In genomic region chrX:166971721-166972120, GRCm38 (mm10) we compare ENCODE assay signal across 7 mouse cellular contexts.
A peak's percentile ranks its signal among the peaks of the same experiment; 100 is the strongest.
DNase-seq lines count a peak whose midpoint lies in the region; ATAC-seq and TF ChIP-seq lines count a peak whose summit lies in the region.

No protein-coding gene starts in this region.

- no peaks in the 10 kb centered on the region for H3K9me3 ChIP-seq in lung, embryonic 14.5 days (ENCODE audit: low read depth, low read length)
- no peaks in the 10 kb centered on the region for H3K9me3 ChIP-seq in forebrain, embryonic 13.5 days (replicated peaks)
- H3K9me3 ChIP-seq in intestine, embryonic 16.5 days (ENCODE audit: control insufficient read depth, low read length): no peaks in the 10 kb centered on the region
- no peaks in the 10 kb centered on the region for H3K9me3 ChIP-seq in stomach, embryonic 16.5 days (replicated peaks; ENCODE audit: control insufficient read depth, low read length)

- DNase-seq in lung, embryonic 14.5 days: peak; percentile 81
- DNase-seq in lung, adult 2 months: no peak
- no peak for DNase-seq in gastrocnemius, postnatal 10 days
- DNase-seq in urinary bladder, postnatal 14 days (ENCODE audit: low spot score): no peak

- WGBS in lung, embryonic 14.5 days: 11% methylated on average over 1 of the region's 1 CpGs
- WGBS in lung, adult 2 months: 21% methylated on average over 1 of the region's 1 CpGs
- WGBS in forebrain, embryonic 13.5 days: 27% methylated on average over 1 of the region's 1 CpGs
- 26% methylated on average over 1 of the region's 1 CpGs for WGBS in intestine, embryonic 16.5 days
- 17% methylated on average over 1 of the region's 1 CpGs for WGBS in stomach, embryonic 16.5 days

- H3K9ac ChIP-seq in lung, embryonic 14.5 days: no peak overlapping the region
- no peak overlapping the region for H3K9ac ChIP-seq in forebrain, embryonic 13.5 days
- no peak overlapping the region for H3K9ac ChIP-seq in intestine, embryonic 16.5 days (ENCODE audit: low read depth, low read length)
- H3K9ac ChIP-seq in stomach, embryonic 16.5 days (ENCODE audit: low read length): no peak overlapping the region

- H3K4me1 ChIP-seq in lung, embryonic 14.5 days (ENCODE audit: insufficient read depth): no peaks in the 10 kb centered on the region
- H3K4me1 ChIP-seq in lung, adult 2 months (ENCODE audit: control insufficient read depth, insufficient read depth, low read length): no peaks in the 10 kb centered on the region
- H3K4me1 ChIP-seq in forebrain, embryonic 13.5 days: 0 out of 2 replicates have a peak, but pooled peaks cover 2% of the 10 kb centered on the region
- no peaks in the 10 kb centered on the region for H3K4me1 ChIP-seq in intestine, embryonic 16.5 days (ENCODE audit: control insufficient read depth, insufficient read depth, low read length)
- no peaks in the 10 kb centered on the region for H3K4me1 ChIP-seq in stomach, embryonic 16.5 days (ENCODE audit: control insufficient read depth, insufficient read depth, low read length)

- no peak for TF ChIP-seq POLR2A in lung, adult 2 months (IDR thresholded peaks at IDR 0.05; ENCODE audit: borderline replicate concordance, extremely low read depth, low read depth, low read length)

- no peak overlapping the region for H3K4me3 ChIP-seq in lung, embryonic 14.5 days (ENCODE audit: low read depth, low read length)
- no peak overlapping the region for H3K4me3 ChIP-seq in lung, adult 2 months (replicated peaks; ENCODE audit: extremely low read depth, low read depth, low read length)
- no peak overlapping the region for H3K4me3 ChIP-seq in forebrain, embryonic 13.5 days
- no peak overlapping the region for H3K4me3 ChIP-seq in intestine, embryonic 16.5 days (ENCODE audit: low read length)
- H3K4me3 ChIP-seq in stomach, embryonic 16.5 days (replicated peaks; ENCODE audit: low read length): no peak overlapping the region

- no peak for TF ChIP-seq CTCF in lung, embryonic 14.5 days (IDR thresholded peaks at IDR 0.05; ENCODE audit: low read depth)
- no peak for TF ChIP-seq CTCF in lung, adult 2 months (IDR thresholded peaks at IDR 0.05; ENCODE audit: insufficient read depth, low read length)

- ATAC-seq in lung, embryonic 14.5 days (ENCODE audit: insufficient read depth): peak; percentile 89
- ATAC-seq in forebrain, embryonic 13.5 days: peak; percentile 93
- peak; percentile 65 for ATAC-seq in intestine, embryonic 16.5 days
- ATAC-seq in stomach, embryonic 16.5 days (ENCODE audit: insufficient read depth, low FRiP score): peak; percentile 72; the same call in 1 of the 2 replicates

- no peaks in the 10 kb centered on the region for H3K36me3 ChIP-seq in lung, embryonic 14.5 days (ENCODE audit: insufficient read depth)
- no peaks in the 10 kb centered on the region for H3K36me3 ChIP-seq in forebrain, embryonic 13.5 days (ENCODE audit: poor library complexity, severe bottlenecking)
- H3K36me3 ChIP-seq in intestine, embryonic 16.5 days (ENCODE audit: control insufficient read depth, insufficient read depth, low read length): no peaks in the 10 kb centered on the region
- no peaks in the 10 kb centered on the region for H3K36me3 ChIP-seq in stomach, embryonic 16.5 days (ENCODE audit: control insufficient read depth, insufficient read depth, low read length)

- peak overlapping the region; percentile 67 for H3K27ac ChIP-seq in lung, embryonic 14.5 days (ENCODE audit: low read depth)
- H3K27ac ChIP-seq in forebrain, embryonic 13.5 days: no peak overlapping the region
- H3K27ac ChIP-seq in intestine, embryonic 16.5 days (ENCODE audit: low read length): no peak overlapping the region
- H3K27ac ChIP-seq in stomach, embryonic 16.5 days (ENCODE audit: low read length): peak overlapping the region; percentile 23; the same call in 1 of the 2 replicates

- H3K4me2 ChIP-seq in lung, embryonic 14.5 days: no peak overlapping the region
- no peak overlapping the region for H3K4me2 ChIP-seq in forebrain, embryonic 13.5 days
- H3K4me2 ChIP-seq in intestine, embryonic 16.5 days (ENCODE audit: low read depth, low read length): no peak overlapping the region
- H3K4me2 ChIP-seq in stomach, embryonic 16.5 days (ENCODE audit: low read depth, low read length): no peak overlapping the region

- no peaks in the 10 kb centered on the region; the same call in 1 of the 2 replicates for H3K27me3 ChIP-seq in lung, embryonic 14.5 days (ENCODE audit: insufficient read depth, low read length)
- peaks cover 9% of the 10 kb centered on the region; the same call in 1 of the 2 replicates for H3K27me3 ChIP-seq in forebrain, embryonic 13.5 days
- H3K27me3 ChIP-seq in intestine, embryonic 16.5 days (replicated peaks; ENCODE audit: control insufficient read depth, insufficient read depth, low read length): no peaks in the 10 kb centered on the region
- no peaks in the 10 kb centered on the region; the same call in 1 of the 2 replicates for H3K27me3 ChIP-seq in stomach, embryonic 16.5 days (ENCODE audit: control insufficient read depth, insufficient read depth, low read length)

Comparison
In these comparisons a context has a peak if more than half of its experiments do, and no peak if none do; other contexts are left out.
1. H3K27ac ChIP-seq: peak in lung, embryonic 14.5 days (single experiment) and stomach, embryonic 16.5 days (single experiment); none in forebrain, embryonic 13.5 days (single experiment) and intestine, embryonic 16.5 days (single experiment).
2. Peak in every context shown above with its lines, with median percentiles within 50 percentile points of each other: ATAC-seq.